Mouse (Mus musculus) kidney, postnatal 0 days (tissue): ENCODE data around the gene Ddx3x. TPM values are rescaled to one million over a fixed set of nuclear protein-coding genes. Genes with fewer than 3 reads are reported as not detected.
"Not testable (repeated sequence)": the region's sequence is repeated elsewhere in the genome, so short reads cannot be mapped to it uniquely, and the experiment has no call there.

Experiments
- ATAC-seq: fragments of 200-750 bp; cut with Nextera tagmentation; replicated peaks from 2 replicates; pipeline ENCODE4 v1.8.0; 2017; ENCODE audit warnings: low read depth, moderate number of reproducible peaks, moderate TSS enrichment, moderate library complexity; ENCODE audit not compliant: low FRiP score
- DNase-seq: peaks from one replicate; pipeline ENCODE4 v3.0.0-alpha.2; 2016; ENCODE audit warnings: low spot score
- H3K27ac ChIP-seq: fragments of 300-500 bp; sonication (generic); 2 replicates; pipeline ENCODE4 v1.5.1; 2014; ENCODE audit warnings: mild to moderate bottlenecking
- H3K27me3 ChIP-seq: fragments of 300-500 bp; sonication (generic); 2 replicates; pipeline ENCODE4 v1.6.1; 2014; ENCODE audit warnings: low read length, mixed read lengths; ENCODE audit not compliant: insufficient read depth
- H3K36me3 ChIP-seq: fragments of 300-500 bp; sonication (generic); 2 replicates; pipeline ENCODE4 v1.6.1; 2014; ENCODE audit warnings: low read length, mixed read lengths; ENCODE audit not compliant: insufficient read depth
- H3K4me1 ChIP-seq: fragments of 300-500 bp; sonication (generic); replicated peaks from 2 replicates; pipeline ENCODE4 v1.6.1; 2014; ENCODE audit warnings: antibody characterized with exemption, low read length, mixed read lengths; ENCODE audit not compliant: insufficient read depth
- H3K4me2 ChIP-seq: fragments of 300-500 bp; sonication (generic); 2 replicates; pipeline ENCODE4 v1.6.1; 2014; ENCODE audit warnings: mild to moderate bottlenecking, low read length, moderate library complexity, mixed read lengths
- H3K4me3 ChIP-seq: fragments of 300-500 bp; sonication (generic); replicated peaks from 2 replicates; pipeline ENCODE4 v1.5.1; 2014; ENCODE audit warnings: low read depth, low read length
- H3K9ac ChIP-seq: fragments of 300-500 bp; sonication (generic); 2 replicates; pipeline ENCODE4 v1.6.1; 2014; ENCODE audit warnings: low read depth, low read length
- H3K9me3 ChIP-seq: fragments of 300-500 bp; sonication (generic); replicated peaks from 2 replicates; pipeline ENCODE4 v1.6.1; 2016; ENCODE audit warnings: low read length, inconsistent platforms, mixed read lengths
- CTCF ChIP-seq: IDR thresholded peaks from 2 replicates; pipeline ENCODE4 v1.5.1; 2016; ENCODE audit warnings: antibody characterized with exemption, low read depth, mild to moderate bottlenecking, moderate library complexity
- WGBS: fragments of 180-500 bp; shearing (Covaris S2); extraction: QIAGEN DNeasy Blood & Tissue Kit; methylation state at CpG from one replicate; pipeline ENCODE4 v1.1.7; 2014; 5-methylcytosine and 5-hydroxymethylcytosine counted together
- polyA plus RNA-seq: library from polyadenylated mRNA; unstranded; fragments of >200 nt; fragmentation: Nextera tagmentation; extraction: Ambion mirVana; gene quantifications from 2 replicates; pipeline ENCODE4 v1.2.1, GENCODE M21; 2015

Gene Ddx3x
- polyA plus RNA-seq = 102 and 104 TPM in 2 replicates

DNA sequence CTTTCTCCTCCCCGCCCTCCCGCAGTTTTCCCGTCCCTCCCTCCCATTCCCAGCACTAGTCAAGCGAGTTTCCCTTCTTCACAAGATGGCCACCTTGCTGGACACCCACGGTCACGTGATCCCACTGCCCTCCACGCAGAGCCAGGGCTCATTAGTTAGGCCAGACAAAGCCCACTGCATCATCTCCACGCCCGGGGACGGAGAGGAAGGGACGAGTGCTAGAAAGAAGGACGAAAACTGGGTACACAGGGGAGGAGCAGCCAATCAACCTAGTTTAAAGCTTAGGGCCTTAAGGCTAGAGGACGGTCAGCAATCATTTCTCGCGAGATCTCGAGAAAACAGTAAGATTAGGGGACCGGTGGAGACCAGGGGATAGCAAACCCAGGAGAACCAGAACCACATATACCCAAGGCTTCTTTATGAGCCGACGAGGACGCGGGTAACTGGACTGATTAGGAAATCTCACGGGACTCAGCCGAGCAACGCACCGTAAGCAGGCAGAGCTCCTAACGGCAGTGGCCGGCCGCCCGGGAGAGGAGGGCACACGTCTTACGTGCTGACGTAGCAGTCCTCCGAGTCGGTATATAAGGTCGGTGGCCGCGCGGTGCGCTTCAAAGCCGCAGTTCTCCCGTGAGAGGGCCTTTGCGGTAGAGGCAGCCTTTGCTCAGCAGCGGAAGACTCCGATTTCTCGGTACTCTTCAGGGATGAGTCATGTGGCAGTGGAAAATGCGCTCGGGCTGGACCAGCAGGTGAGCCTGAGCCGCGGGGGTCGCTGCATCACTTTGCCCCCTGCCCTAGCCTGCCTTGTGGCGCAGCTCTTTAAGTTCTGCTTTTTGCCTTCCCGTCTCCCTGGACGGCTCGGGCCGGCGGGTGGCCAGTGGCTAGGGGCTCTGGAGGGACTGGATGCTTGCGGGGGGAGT is at the start of gene Ddx3x:
Gene Ddx3x, plus strand, starts transcription at position 562 of the 920 bp plus-strand sequence.
- WGBS = under 1% methylated on average over 57 of the region's 57 CpGs

DNA sequence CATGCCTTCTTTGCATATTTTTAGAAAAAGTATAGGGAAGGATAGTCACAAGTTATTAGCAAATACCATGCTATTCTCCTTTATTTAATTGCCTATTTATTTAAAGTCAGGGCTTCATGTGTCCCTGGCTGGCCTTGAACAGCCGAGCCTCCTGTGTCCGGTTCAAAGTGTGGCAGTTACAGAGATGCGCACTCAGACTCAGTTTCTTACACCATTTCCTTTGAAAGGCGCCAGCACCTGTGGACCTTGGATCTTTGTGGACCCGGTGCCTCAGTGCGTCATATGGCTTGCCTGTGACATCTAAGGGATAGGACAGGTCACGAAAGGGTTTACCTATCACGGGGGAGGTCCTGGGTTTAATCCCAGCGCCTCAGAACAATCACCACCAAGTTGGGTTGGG is 49.5 kb upstream of the Ddx3x start:
- H3K27me3 ChIP-seq = no peaks in the 10 kb centered on the region
- H3K27ac ChIP-seq = peak overlapping the region; percentile 71; the same call in 1 of the 2 replicates
- DNase-seq = no peak
- no peaks in the 10 kb centered on the region for H3K36me3 ChIP-seq
- no peaks in the 10 kb centered on the region for H3K4me1 ChIP-seq
- WGBS = 52% methylated on average over 9 of the region's 9 CpGs
- no peak for ATAC-seq
- H3K4me3 ChIP-seq = peak overlapping the region; percentile 32; the same call in 1 of the 2 replicates
- no peak overlapping the region for H3K9ac ChIP-seq
- peak overlapping the region; percentile 52 for H3K4me2 ChIP-seq
- no peaks in the 10 kb centered on the region for H3K9me3 ChIP-seq
- TF ChIP-seq CTCF = no peak

More for the DNA sequence above, at the start of gene Ddx3x:
- Histone ChIP-seq H3K9me3 (no peaks in the 10 kb centered on the region), H3K4me1 (no peaks in the 10 kb centered on the region; the same call in 1 of the 2 replicates), H3K36me3 (peaks cover 6% of the 10 kb centered on the region), H3K27ac (peak within 1 kb of the TSS; percentile 99), H3K27me3 (no peaks in the 10 kb centered on the region), H3K9ac (peak within 1 kb of the TSS; percentile 98), H3K4me2 (peak within 1 kb of the TSS; percentile 77), H3K4me3 (peak within 1 kb of the TSS; percentile 95)
- DNase-seq (peak; percentile 92), ATAC-seq (peak; percentile 92)
- TF ChIP-seq CTCF = 0 out of 2 replicates have a peak, but pooled peaks have one; percentile 1

GRCm38 (mm10) chrX:13232834-13233233 is 47.9 kb upstream of the Ddx3x start:
- 100% methylated on average over 1 of the region's 1 CpGs for WGBS
- H3K4me3 ChIP-seq, DNase-seq, H3K27ac ChIP-seq, H3K9me3 ChIP-seq, H3K36me3 ChIP-seq, H3K9ac ChIP-seq, ATAC-seq, H3K4me1 ChIP-seq, H3K4me2 ChIP-seq, H3K27me3 ChIP-seq: not testable (repeated sequence)

DNA sequence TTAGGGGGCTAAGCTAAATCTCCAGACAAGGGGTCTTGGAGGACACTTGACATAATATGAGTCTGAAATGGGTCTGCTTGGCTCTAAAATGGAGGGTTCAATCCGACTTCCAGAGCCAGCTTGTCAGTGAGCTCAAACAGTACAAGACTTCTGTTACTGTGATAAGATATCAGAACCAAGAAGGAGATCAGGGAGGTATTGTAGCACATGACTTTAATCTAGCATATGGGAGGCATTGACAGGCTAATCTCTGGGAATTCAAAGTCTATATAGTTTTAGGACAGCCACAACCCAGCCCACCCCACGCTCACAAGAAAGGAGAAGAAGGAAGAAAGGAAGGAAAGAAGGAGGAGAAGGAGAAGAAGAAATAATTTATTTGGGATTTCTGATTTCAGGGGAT is 47.1 kb upstream of the Ddx3x start:
- no peak overlapping the region for H3K4me2 ChIP-seq
- no peaks in the 10 kb centered on the region for H3K4me1 ChIP-seq
- ATAC-seq (no peak), DNase-seq (no peak)
- no peak overlapping the region for H3K27ac ChIP-seq
- no peak for TF ChIP-seq CTCF
- H3K4me3 ChIP-seq = no peak overlapping the region
- no peaks in the 10 kb centered on the region for H3K27me3 ChIP-seq
- 75% methylated on average over 2 of the region's 2 CpGs for whole genome bisulfite sequencing
- no peak overlapping the region for H3K9ac ChIP-seq
- no peaks in the 10 kb centered on the region for H3K9me3 ChIP-seq
- no peaks in the 10 kb centered on the region for H3K36me3 ChIP-seq

DNA sequence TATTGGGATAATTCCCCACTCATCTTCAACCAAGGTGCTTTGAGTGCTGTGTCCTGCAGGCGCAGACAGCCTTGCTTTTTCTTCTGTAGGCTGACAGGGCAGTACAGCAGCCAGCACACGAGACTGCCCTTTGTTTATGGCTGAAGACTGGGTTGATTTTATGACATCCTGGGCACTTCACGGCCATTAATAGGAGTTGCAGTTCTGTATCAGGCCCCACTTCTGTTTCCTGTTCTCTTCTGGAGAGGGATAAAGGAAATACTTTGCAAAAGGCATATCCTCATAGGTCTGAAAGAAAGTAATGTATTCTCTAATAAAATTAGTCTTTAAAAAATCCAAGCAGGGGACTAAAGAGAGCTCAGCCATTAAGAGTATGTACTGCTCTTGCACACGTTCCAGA is 46.1 kb upstream of the Ddx3x start:
- no peaks in the 10 kb centered on the region for H3K36me3 ChIP-seq
- no peak for TF ChIP-seq CTCF
- DNase-seq (no peak), ATAC-seq (no peak)
- no peaks in the 10 kb centered on the region for H3K4me1 ChIP-seq
- H3K27me3 ChIP-seq = no peaks in the 10 kb centered on the region
- H3K4me3 ChIP-seq = no peak overlapping the region
- no peaks in the 10 kb centered on the region for H3K9me3 ChIP-seq
- H3K27ac ChIP-seq = no peak overlapping the region
- no peak overlapping the region for H3K4me2 ChIP-seq
- WGBS = 34% methylated on average over 4 of the region's 4 CpGs
- H3K9ac ChIP-seq = no peak overlapping the region

- Histone ChIP-seq H3K27me3 (no peaks in the 10 kb centered on the region), H3K36me3 (no peaks in the 10 kb centered on the region), H3K4me2 (no peak overlapping the region), H3K4me1 (no peaks in the 10 kb centered on the region), H3K9ac (no peak overlapping the region), H3K27ac (peak overlapping the region; percentile 50; the same call in 1 of the 2 replicates), H3K9me3 (no peaks in the 10 kb centered on the region), H3K4me3 (no peak overlapping the region)
- ATAC-seq (peak; percentile 84), DNase-seq (peak; percentile 37)
- no peak for TF ChIP-seq CTCF
- WGBS = 45% methylated on average over 2 of the region's 2 CpGs
Observed at GRCm38 (mm10) chrX:13236100-13236568, 44.6 kb upstream of the Ddx3x start.
